Mouse (Mus musculus): ENCODE measurements at regions not wholly inside any gene's neighbourhood (a gene's known extent, or its start where the extent isn't known, plus 50 kb on each side); places are given as distances from the start of the nearest gene placed in this dataset.

GRCm38 (mm10) chr14:114781821-114782220, 310.2 kb upstream of the Gpc5 start:
- TF ChIP-seq CTCF (IDR thresholded peaks at IDR 0.05; ENCODE audit: borderline replicate concordance, control insufficient read depth, extremely low read depth, insufficient read depth, low read length, poor library complexity) = no peak
- no peak for TF ChIP-seq POLR2A (IDR thresholded peaks at IDR 0.05; ENCODE audit: control insufficient read depth, extremely low read depth, insufficient read depth, low read length, poor library complexity)
